Mouse (Mus musculus): ENCODE results near the gene Schip1.

Schip1 gene

GRCm38 (mm10) chr3:68400121-68400520 lies 335.5 kb downstream of the Schip1 start:
- no peak for DNase-seq

GRCm38 (mm10) chr3:68403343-68403742 lies 338.7 kb downstream of the Schip1 start:
- DNase-seq, result no peak

GRCm38 (mm10) chr3:68403783-68404217 lies 339.2 kb downstream of the Schip1 start:
- no peak for DNase-seq

GRCm38 (mm10) chr3:68405724-68406123 lies 341.1 kb downstream of the Schip1 start:
- no peak for DNase-seq

- no peak for DNase-seq
Measured at GRCm38 (mm10) chr3:68412262-68412661, 347.7 kb downstream of the Schip1 start.

- DNase-seq, result no peak
Measured at GRCm38 (mm10) chr3:68419792-68420191, 355.2 kb downstream of the Schip1 start.

- DNase-seq, result no peak
Measured at GRCm38 (mm10) chr3:68420927-68421326, 356.3 kb downstream of the Schip1 start.

- DNase-seq, result no peak
Measured at GRCm38 (mm10) chr3:68421849-68422248, 357.2 kb downstream of the Schip1 start.

GRCm38 (mm10) chr3:68428081-68428480 lies 363.5 kb downstream of the Schip1 start:
- DNase-seq, result no peak

GRCm38 (mm10) chr3:68434435-68434834 lies 369.8 kb downstream of the Schip1 start:
- DNase-seq, result no peak

GRCm38 (mm10) chr3:68434897-68435296 lies 370.3 kb downstream of the Schip1 start:
- no peak for DNase-seq

GRCm38 (mm10) chr3:68448480-68448879 lies 383.9 kb downstream of the Schip1 start:
- no peak for DNase-seq

- DNase-seq, result no peak
Measured at GRCm38 (mm10) chr3:68451634-68452033, 387.0 kb downstream of the Schip1 start.

GRCm38 (mm10) chr3:68453266-68453665 lies 388.7 kb downstream of the Schip1 start:
- DNase-seq, result no peak

- no peak for DNase-seq
Measured at GRCm38 (mm10) chr3:68453719-68454455, 389.3 kb downstream of the Schip1 start.

GRCm38 (mm10) chr3:68466643-68467042 lies 402.0 kb downstream of the Schip1 start:
- DNase-seq, result no peak

GRCm38 (mm10) chr3:68467941-68468687 lies 403.5 kb downstream of the Schip1 start:
- DNase-seq, result no peak

GRCm38 (mm10) chr3:68469643-68470042 lies 405.0 kb downstream of the Schip1 start:
- DNase-seq, result no peak

GRCm38 (mm10) chr3:68470061-68470460 lies 405.5 kb downstream of the Schip1 start:
- no peak for DNase-seq

GRCm38 (mm10) chr3:68470622-68471021 lies 406.0 kb downstream of the Schip1 start:
- no peak for DNase-seq

- no peak for DNase-seq
Measured at GRCm38 (mm10) chr3:68476336-68476735, 411.7 kb downstream of the Schip1 start.

- DNase-seq, result no peak
Measured at GRCm38 (mm10) chr3:68477478-68477877, 412.9 kb downstream of the Schip1 start.

GRCm38 (mm10) chr3:68479266-68479665 lies 414.7 kb downstream of the Schip1 start:
- no peak for DNase-seq

- DNase-seq, result no peak
Measured at GRCm38 (mm10) chr3:68483517-68483916, 418.9 kb downstream of the Schip1 start.
